Mouse (Mus musculus): Measurements from ENCODE around the gene Mpp3. TPM values are rescaled to one million over a fixed set of nuclear protein-coding genes. Genes with fewer than 3 reads are reported as not detected.

Mpp3 gene
- polyA plus RNA-seq, 1 experiment from 2014 or later = 7.1 TPM

GRCm38 (mm10) chr11:102044691-102045212 is 16.5 kb upstream of the Mpp3 start:
- Histone ChIP-seq H3K4me3 (ENCODE audit: low read depth, low read length) (no peak overlapping the region), H3K9ac (replicated peaks; ENCODE audit: low read depth, low read length) (no peak overlapping the region), H3K27me3 (ENCODE audit: control insufficient read depth, insufficient read depth, low read length) (no peaks in the 10 kb centered on the region), H3K4me1 (ENCODE audit: control insufficient read depth, insufficient read depth, low read length) (no peaks in the 10 kb centered on the region), H3K27ac (ENCODE audit: low read length) (no peak overlapping the region), H3K4me2 (replicated peaks; ENCODE audit: low read depth, low read length) (no peak overlapping the region), H3K36me3 (ENCODE audit: control insufficient read depth, insufficient read depth, low read length) (no peaks in the 10 kb centered on the region), H3K9me3 (ENCODE audit: control insufficient read depth, low read depth, low read length) (peaks cover 6% of the 10 kb centered on the region; the same call in 1 of the 2 replicates)
- 79% methylated on average over 7 of the region's 7 CpGs for WGBS
- no peak for ATAC-seq (ENCODE audit: insufficient number of reproducible peaks, insufficient read depth, low FRiP score, low read depth)

GRCm38 (mm10) chr11:102043381-102043780 is 15.1 kb upstream of the Mpp3 start:
- Histone ChIP-seq H3K9ac (replicated peaks; ENCODE audit: low read depth, low read length) (no peak overlapping the region), H3K4me3 (ENCODE audit: low read depth, low read length) (no peak overlapping the region), H3K27ac (ENCODE audit: low read length) (no peak overlapping the region), H3K4me2 (replicated peaks; ENCODE audit: low read depth, low read length) (no peak overlapping the region), H3K36me3 (ENCODE audit: control insufficient read depth, insufficient read depth, low read length) (no peaks in the 10 kb centered on the region), H3K4me1 (ENCODE audit: control insufficient read depth, insufficient read depth, low read length) (no peaks in the 10 kb centered on the region), H3K9me3 (ENCODE audit: control insufficient read depth, low read depth, low read length) (peaks cover 6% of the 10 kb centered on the region; the same call in 1 of the 2 replicates), H3K27me3 (ENCODE audit: control insufficient read depth, insufficient read depth, low read length) (no peaks in the 10 kb centered on the region)
- WGBS = 84% methylated on average over 6 of the region's 6 CpGs
- ATAC-seq (ENCODE audit: insufficient number of reproducible peaks, insufficient read depth, low FRiP score, low read depth) = no peak

GRCm38 (mm10) chr11:102042971-102043370 is 14.7 kb upstream of the Mpp3 start:
- no peaks in the 10 kb centered on the region for H3K27me3 ChIP-seq (ENCODE audit: control insufficient read depth, insufficient read depth, low read length)
- no peak overlapping the region for H3K4me3 ChIP-seq (ENCODE audit: low read depth, low read length)
- no peak overlapping the region for H3K27ac ChIP-seq (ENCODE audit: low read length)
- no peak overlapping the region for H3K4me2 ChIP-seq (replicated peaks; ENCODE audit: low read depth, low read length)
- no peak for ATAC-seq (ENCODE audit: insufficient number of reproducible peaks, insufficient read depth, low FRiP score, low read depth)
- no peak overlapping the region for H3K9ac ChIP-seq (replicated peaks; ENCODE audit: low read depth, low read length)
- 91% methylated on average over 13 of the region's 14 CpGs for WGBS
- H3K9me3 ChIP-seq (ENCODE audit: control insufficient read depth, low read depth, low read length) = peaks cover 6% of the 10 kb centered on the region; the same call in 1 of the 2 replicates
- H3K36me3 ChIP-seq (ENCODE audit: control insufficient read depth, insufficient read depth, low read length) = no peaks in the 10 kb centered on the region
- H3K4me1 ChIP-seq (ENCODE audit: control insufficient read depth, insufficient read depth, low read length) = no peaks in the 10 kb centered on the region

- Histone ChIP-seq H3K9me3 (ENCODE audit: control insufficient read depth, low read depth, low read length) (peaks cover 6% of the 10 kb centered on the region; the same call in 1 of the 2 replicates), H3K4me1 (ENCODE audit: control insufficient read depth, insufficient read depth, low read length) (no peaks in the 10 kb centered on the region), H3K27ac (ENCODE audit: low read length) (no peak within 1 kb of the TSS), H3K4me3 (ENCODE audit: low read depth, low read length) (no peak within 1 kb of the TSS), H3K36me3 (ENCODE audit: control insufficient read depth, insufficient read depth, low read length) (no peaks in the 10 kb centered on the region), H3K9ac (replicated peaks; ENCODE audit: low read depth, low read length) (no peak within 1 kb of the TSS), H3K4me2 (replicated peaks; ENCODE audit: low read depth, low read length) (no peak within 1 kb of the TSS), H3K27me3 (ENCODE audit: control insufficient read depth, insufficient read depth, low read length) (no peaks in the 10 kb centered on the region)
- 60% methylated on average over 5 of the region's 5 CpGs for WGBS
- no peak for ATAC-seq (ENCODE audit: insufficient number of reproducible peaks, insufficient read depth, low FRiP score, low read depth)
These were observed 13.2 kb upstream of the Mpp3 start, which contains the start of gene Cd300lg for GRCm38 (mm10) chr11:102041350-102041949. TSS of gene Cd300lg (plus strand) at chr11:102041509.

- ATAC-seq (ENCODE audit: insufficient number of reproducible peaks, insufficient read depth, low FRiP score, low read depth) = no peak
- Histone ChIP-seq H3K9ac (replicated peaks; ENCODE audit: low read depth, low read length) (no peak overlapping the region), H3K27me3 (ENCODE audit: control insufficient read depth, insufficient read depth, low read length) (no peaks in the 10 kb centered on the region), H3K27ac (ENCODE audit: low read length) (no peak overlapping the region), H3K4me2 (replicated peaks; ENCODE audit: low read depth, low read length) (no peak overlapping the region), H3K4me1 (ENCODE audit: control insufficient read depth, insufficient read depth, low read length) (no peaks in the 10 kb centered on the region), H3K9me3 (ENCODE audit: control insufficient read depth, low read depth, low read length) (peaks cover 4% of the 10 kb centered on the region; the same call in 1 of the 2 replicates), H3K36me3 (ENCODE audit: control insufficient read depth, insufficient read depth, low read length) (no peaks in the 10 kb centered on the region), H3K4me3 (ENCODE audit: low read depth, low read length) (no peak overlapping the region)
- WGBS = 77% methylated on average over 4 of the region's 4 CpGs
These were observed 12.4 kb upstream of the Mpp3 start for GRCm38 (mm10) chr11:102040646-102041045.

GRCm38 (mm10) chr11:102040138-102040524 is 11.9 kb upstream of the Mpp3 start:
- H3K4me2 ChIP-seq (replicated peaks; ENCODE audit: low read depth, low read length) = no peak overlapping the region
- no peaks in the 10 kb centered on the region; the same call in 1 of the 2 replicates for H3K9me3 ChIP-seq (ENCODE audit: control insufficient read depth, low read depth, low read length)
- no peak overlapping the region for H3K4me3 ChIP-seq (ENCODE audit: low read depth, low read length)
- no peak overlapping the region for H3K27ac ChIP-seq (ENCODE audit: low read length)
- H3K4me1 ChIP-seq (ENCODE audit: control insufficient read depth, insufficient read depth, low read length) = no peaks in the 10 kb centered on the region
- H3K27me3 ChIP-seq (ENCODE audit: control insufficient read depth, insufficient read depth, low read length) = no peaks in the 10 kb centered on the region
- WGBS = 0% methylated on average over 9 of the region's 9 CpGs
- peak; percentile 74; the same call in 1 of the 2 replicates for ATAC-seq (ENCODE audit: insufficient number of reproducible peaks, insufficient read depth, low FRiP score, low read depth)
- no peaks in the 10 kb centered on the region for H3K36me3 ChIP-seq (ENCODE audit: control insufficient read depth, insufficient read depth, low read length)
- no peak overlapping the region for H3K9ac ChIP-seq (replicated peaks; ENCODE audit: low read depth, low read length)

GRCm38 (mm10) chr11:102039487-102040137 is 11.4 kb upstream of the Mpp3 start:
- H3K9ac ChIP-seq (replicated peaks; ENCODE audit: low read depth, low read length) = no peak overlapping the region
- no peaks in the 10 kb centered on the region for H3K27me3 ChIP-seq (ENCODE audit: control insufficient read depth, insufficient read depth, low read length)
- no peaks in the 10 kb centered on the region for H3K4me1 ChIP-seq (ENCODE audit: control insufficient read depth, insufficient read depth, low read length)
- WGBS = 47% methylated on average over 13 of the region's 13 CpGs
- no peaks in the 10 kb centered on the region for H3K36me3 ChIP-seq (ENCODE audit: control insufficient read depth, insufficient read depth, low read length)
- no peak overlapping the region for H3K4me3 ChIP-seq (ENCODE audit: low read depth, low read length)
- no peaks in the 10 kb centered on the region for H3K9me3 ChIP-seq (ENCODE audit: control insufficient read depth, low read depth, low read length)
- H3K4me2 ChIP-seq (replicated peaks; ENCODE audit: low read depth, low read length) = no peak overlapping the region
- H3K27ac ChIP-seq (ENCODE audit: low read length) = no peak overlapping the region
- ATAC-seq (ENCODE audit: insufficient number of reproducible peaks, insufficient read depth, low FRiP score, low read depth) = no peak; the same call in 1 of the 2 replicates

- Histone ChIP-seq H3K9ac (replicated peaks; ENCODE audit: low read depth, low read length) (no peak overlapping the region), H3K36me3 (ENCODE audit: control insufficient read depth, insufficient read depth, low read length) (no peaks in the 10 kb centered on the region), H3K4me3 (ENCODE audit: low read depth, low read length) (no peak overlapping the region), H3K9me3 (ENCODE audit: control insufficient read depth, low read depth, low read length) (no peaks in the 10 kb centered on the region), H3K27me3 (ENCODE audit: control insufficient read depth, insufficient read depth, low read length) (no peaks in the 10 kb centered on the region), H3K27ac (ENCODE audit: low read length) (no peak overlapping the region), H3K4me1 (ENCODE audit: control insufficient read depth, insufficient read depth, low read length) (no peaks in the 10 kb centered on the region), H3K4me2 (replicated peaks; ENCODE audit: low read depth, low read length) (no peak overlapping the region)
- WGBS = 72% methylated on average over 6 of the region's 6 CpGs
- ATAC-seq (ENCODE audit: insufficient number of reproducible peaks, insufficient read depth, low FRiP score, low read depth) = no peak
These were observed 9.5 kb upstream of the Mpp3 start for GRCm38 (mm10) chr11:102037789-102038188.
